Mouse (Mus musculus): ENCODE measurements around the gene Ipo7.
"Not testable (repeated sequence)": the region's sequence is repeated elsewhere in the genome, so short reads cannot be mapped to it uniquely, and the experiment has no call there.

The Ipo7 gene

GRCm38 (mm10) chr7:110018117-110018630 lies at the start of gene Ipo7:
Ipo7 (plus strand) TSS chr7:110018274.
- DNase-seq (ENCODE audit: low spot score): peak; percentile 84

DNA sequence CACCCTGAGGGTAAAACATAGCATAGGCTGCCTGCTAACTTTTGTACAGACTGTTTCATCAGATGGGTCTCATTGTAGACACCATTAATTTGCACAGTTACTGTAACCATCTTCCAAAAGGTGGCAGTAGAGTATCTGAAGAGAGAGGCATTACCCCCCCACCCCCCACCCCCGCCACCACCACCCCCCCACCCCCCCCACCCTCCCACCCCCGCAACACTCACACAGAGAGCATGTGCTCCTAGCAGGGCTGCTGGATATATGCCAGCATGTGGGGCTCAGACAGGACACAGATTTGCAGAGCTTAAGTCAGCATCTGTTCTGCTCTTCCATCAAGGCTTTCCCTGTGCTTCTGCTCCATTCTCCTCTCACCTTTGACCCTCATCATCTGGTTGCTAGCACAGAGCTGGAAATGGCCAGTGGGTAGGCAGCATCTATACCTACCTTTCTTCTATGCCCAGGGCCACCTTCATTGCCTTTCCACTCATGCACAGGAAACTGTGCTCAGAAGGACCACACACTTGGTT lies 49.1 kb upstream of the Ipo7 start:
- DNase-seq (ENCODE audit: low spot score): no peak

GRCm38 (mm10) chr7:109969542-109969941 lies 48.5 kb upstream of the Ipo7 start:
- DNase-seq (ENCODE audit: low spot score): no peak

DNA sequence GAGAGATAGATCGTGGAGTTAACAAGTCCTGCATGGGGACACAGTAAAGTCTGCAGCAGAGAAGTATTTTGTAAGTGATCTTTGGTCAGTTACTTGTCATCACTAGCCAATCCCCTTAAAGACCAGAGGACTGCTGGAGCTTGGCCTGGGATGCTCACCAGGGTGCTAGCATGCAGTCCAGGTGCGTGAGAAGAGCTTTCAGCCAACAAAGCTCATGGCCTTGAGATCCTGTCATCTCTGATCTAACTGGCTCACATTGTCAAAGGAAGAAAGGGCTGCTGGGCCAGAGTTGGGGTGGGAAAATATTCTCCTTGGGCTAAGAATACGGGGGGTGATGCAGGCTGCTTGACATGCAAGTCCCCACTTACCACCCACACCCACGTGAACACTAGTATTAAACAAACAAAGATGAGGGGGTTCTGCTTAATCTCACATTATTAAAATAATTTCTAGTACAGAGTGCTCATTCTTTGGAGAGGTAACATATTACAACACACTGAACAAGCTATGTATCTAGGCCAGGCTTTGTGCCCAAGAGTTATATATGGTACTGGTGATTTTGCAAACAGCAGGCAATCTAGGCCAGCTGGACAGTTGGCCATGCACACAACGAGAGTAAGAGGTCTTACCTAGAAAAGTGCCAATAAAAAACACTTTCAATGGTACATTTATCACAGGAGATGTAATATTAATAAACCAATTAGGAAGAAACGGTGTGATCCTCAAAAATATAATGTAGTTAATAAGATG lies 41.9 kb upstream of the Ipo7 start:
- no peak for DNase-seq (ENCODE audit: low spot score)

- DNase-seq (ENCODE audit: low spot score): not testable (repeated sequence)
These were observed 40.9 kb upstream of the Ipo7 start for GRCm38 (mm10) chr7:109977131-109977530.

- DNase-seq (ENCODE audit: low spot score): not testable (repeated sequence)
These were observed 33.5 kb upstream of the Ipo7 start for GRCm38 (mm10) chr7:109984608-109985007.

DNA sequence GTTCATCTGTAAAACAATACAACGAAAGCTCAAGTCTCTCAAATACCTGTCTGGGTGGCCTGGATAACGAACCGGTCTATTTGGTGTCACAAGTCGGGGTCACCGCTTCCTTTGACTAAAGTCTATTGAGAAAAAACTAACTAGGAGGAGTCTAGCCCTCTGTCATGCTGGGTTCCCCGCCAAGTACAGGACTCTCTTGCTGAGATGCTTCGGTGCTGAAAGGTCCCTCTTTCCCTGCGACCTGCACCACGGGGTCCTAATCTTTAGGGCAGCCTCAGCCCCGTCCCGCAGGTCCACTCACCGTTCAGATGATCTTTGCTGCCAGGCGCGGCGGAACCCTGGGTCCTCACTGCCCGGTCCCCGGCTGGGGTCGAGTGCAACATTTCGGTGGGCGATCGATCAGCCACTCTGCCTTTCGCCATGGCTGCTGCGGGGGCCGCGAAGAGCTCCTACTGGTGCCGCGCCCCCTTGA lies 32.4 kb upstream of the Ipo7 start:
- DNase-seq (ENCODE audit: low spot score): no peak

- DNase-seq (ENCODE audit: low spot score): peak; percentile 97
These were observed 31.9 kb upstream of the Ipo7 start for GRCm38 (mm10) chr7:109986133-109986669.

DNA sequence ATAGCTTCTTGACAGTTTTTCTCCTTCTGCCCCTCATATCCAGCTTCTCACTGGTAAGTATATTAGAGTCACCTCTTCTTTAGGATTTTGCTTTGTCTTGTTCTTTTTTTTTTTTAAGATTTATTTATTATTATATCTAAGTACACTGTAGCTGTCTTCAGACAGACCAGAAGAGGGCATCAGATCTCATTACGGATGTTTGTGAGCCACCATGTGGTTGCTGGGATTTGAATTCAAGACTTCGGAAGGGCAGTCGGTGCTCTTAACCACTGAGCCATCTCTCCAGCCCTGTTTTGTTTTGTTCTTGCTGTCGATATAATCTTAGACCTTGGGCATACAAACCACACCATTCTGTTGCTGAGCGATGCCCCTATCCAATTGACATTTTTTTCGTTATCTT lies 31.3 kb upstream of the Ipo7 start, which contains the start of gene Tmem41b:
Gene Tmem41b, minus strand, starts transcription at position 155 of the 400 bp plus-strand sequence.
- not testable (repeated sequence) for DNase-seq (ENCODE audit: low spot score)

DNA sequence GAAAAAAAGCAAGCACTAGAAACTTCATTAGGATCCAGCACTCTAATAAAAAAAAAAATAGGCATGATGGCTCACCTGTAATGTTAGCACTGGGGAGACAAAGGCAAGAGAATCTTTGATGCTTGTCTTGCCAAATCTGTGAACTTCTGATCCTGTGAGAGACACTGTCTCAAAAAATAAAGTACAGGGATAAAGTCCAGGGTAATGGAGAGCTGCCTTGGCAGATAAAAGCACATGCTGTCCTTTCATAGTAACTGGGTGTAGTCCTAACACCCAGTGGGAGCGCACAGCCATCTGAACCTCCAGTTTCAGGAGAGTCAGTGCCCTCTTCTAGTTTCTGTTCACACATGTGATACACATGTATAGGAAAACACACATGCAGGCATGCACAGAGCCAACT lies 26.8 kb upstream of the Ipo7 start:
- DNase-seq (ENCODE audit: low spot score): no peak

GRCm38 (mm10) chr7:109993157-109993959 lies 24.7 kb upstream of the Ipo7 start:
- peak; percentile 30 for DNase-seq (ENCODE audit: low spot score)

DNA sequence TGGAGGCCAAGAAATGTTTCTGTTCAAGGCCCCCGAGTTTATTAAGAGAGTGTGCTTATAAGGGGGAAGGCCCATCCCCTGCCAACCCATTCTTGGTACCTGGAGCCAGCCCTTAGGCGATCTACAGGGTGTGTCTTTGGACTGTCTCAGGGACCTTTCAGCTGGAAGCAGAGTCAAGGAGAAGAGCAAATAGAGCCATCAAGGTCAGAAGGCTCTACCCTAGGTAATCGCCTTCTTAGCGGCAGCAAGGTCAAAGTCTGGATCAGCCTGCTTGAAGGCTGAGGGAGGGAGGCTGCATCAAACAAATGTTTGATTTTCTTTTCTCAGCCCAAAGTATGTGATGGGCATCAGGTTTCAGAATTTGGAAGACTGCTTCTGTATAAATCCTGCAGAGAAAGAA lies 19.7 kb upstream of the Ipo7 start:
- DNase-seq (ENCODE audit: low spot score): no peak

GRCm38 (mm10) chr7:110002092-110002491 lies 16.0 kb upstream of the Ipo7 start:
- DNase-seq (ENCODE audit: low spot score): no peak

DNA sequence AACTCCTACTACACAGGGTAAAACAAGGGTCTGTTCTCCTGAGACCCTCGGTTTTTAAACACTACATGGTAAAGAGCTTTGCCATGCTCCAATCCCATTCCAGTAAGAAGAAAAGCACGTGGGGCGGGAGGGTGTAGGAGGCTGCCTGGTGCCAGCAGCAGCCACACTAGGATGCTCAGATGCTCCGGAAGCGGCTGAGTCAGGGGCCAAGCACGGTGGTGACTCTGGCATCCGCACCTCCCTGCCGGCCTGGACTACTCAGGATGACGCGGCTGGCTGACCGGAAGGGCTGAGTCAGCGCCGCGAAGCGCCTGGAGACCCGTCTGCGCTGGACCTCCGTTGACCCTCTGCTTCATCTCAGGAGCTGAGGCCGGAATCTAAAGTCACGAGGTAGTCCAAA lies 15.1 kb upstream of the Ipo7 start:
- no peak for DNase-seq (ENCODE audit: low spot score)

DNA sequence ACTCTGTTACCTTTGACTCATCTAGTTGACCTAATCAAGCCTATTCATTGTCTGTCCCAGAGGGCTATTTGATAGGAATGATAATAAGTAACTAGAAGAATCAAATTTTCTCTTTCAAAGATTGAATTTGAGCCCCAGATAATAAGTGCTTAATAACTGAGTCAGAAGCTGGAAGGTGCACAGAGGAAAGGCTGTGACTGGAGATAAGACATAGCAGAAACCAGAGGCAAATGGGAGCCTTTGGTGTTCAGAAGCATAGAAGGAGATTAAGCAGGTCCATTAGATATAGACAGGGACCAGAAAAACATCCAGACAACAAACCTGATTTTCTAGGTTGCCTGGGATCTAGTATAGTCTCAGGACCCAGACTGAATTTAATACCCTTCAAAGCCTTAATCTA lies 12.1 kb upstream of the Ipo7 start:
- no peak for DNase-seq (ENCODE audit: low spot score)

- DNase-seq (ENCODE audit: low spot score): no peak
These were observed 11.4 kb upstream of the Ipo7 start for GRCm38 (mm10) chr7:110006471-110007195.

DNA sequence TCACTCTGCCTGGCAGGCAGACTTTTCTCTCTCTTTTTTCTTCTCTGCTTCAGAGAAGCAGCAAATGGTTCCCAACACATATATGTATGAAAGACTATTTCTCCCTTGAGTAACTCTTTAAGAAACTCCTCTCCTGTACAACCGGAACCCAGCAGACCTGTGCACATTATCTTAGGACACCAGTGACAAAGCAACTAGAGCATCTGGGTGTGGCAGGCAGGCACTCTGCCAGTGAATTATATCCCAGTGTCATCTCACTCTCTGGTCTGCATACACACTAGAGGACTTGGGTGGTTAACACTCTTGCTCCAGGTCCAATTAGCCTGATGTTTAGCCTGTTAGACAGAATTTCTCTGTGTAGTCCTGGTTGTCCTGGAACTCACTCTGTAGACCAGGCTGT lies 9.6 kb upstream of the Ipo7 start:
- DNase-seq (ENCODE audit: low spot score): no peak

- DNase-seq (ENCODE audit: low spot score): no peak
These were observed 9.0 kb upstream of the Ipo7 start for GRCm38 (mm10) chr7:110009084-110009483.

DNA sequence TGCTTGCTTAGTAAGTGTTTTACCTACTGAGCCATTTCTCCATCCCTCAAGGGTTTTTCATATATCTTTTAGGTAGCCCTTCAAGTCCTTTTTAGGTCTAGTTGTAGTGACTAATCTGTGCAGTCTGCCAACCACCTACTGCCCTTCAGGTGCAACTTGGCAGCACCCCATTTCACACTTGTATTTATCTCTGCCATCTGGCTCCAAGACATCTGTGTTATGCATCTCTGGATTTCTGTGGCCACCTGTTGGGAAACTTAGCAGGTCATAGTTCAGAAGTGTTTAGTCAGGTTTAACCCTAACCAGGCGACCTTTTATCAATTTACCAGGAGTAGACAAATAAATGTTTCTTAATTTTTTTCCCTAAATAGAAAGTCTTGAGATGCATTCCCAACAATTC lies 6.7 kb upstream of the Ipo7 start:
- no peak for DNase-seq (ENCODE audit: low spot score)

DNA sequence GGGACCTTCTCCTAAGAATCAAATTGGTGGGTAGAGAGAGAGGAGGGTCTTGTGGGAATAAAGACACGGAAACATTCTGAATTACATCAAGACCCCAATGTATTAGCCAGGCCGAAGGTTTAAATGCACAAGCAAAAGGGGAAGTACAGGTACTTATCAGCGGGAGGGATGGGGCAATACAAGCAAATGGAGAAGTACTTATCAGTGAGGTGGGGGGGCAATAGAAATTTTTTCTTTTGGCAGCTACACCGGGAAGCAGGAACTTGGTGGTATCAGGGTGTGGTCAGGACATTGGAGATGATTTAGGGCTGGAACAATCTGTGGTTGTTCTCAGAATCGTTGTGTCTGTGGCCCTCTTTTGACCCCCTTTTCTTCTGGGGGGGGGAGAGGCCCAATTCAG lies 3.8 kb upstream of the Ipo7 start:
- no peak for DNase-seq (ENCODE audit: low spot score)

- peak; percentile 50 for DNase-seq (ENCODE audit: low spot score)
These were observed 783 bp downstream of the Ipo7 start for GRCm38 (mm10) chr7:110018631-110019482.

All from ovary, postnatal 14 days (tissue).